Mouse (Mus musculus) olfactory bulb, adult 2 months (tissue): ENCODE measurements around the gene Slc22a16.

ENCODE experiments used
- CTCF ChIP-seq: fragments of 200-500 bp; IDR thresholded peaks from 2 replicates; pipeline ENCODE4 v1.5.1; 2012; ENCODE audit warnings: low read depth, mild to moderate bottlenecking, low read length, moderate library complexity; ENCODE audit not compliant: insufficient read depth
- POLR2A ChIP-seq: fragments of 200-500 bp; IDR thresholded peaks from 2 replicates; pipeline ENCODE4 v1.6.1; 2012; ENCODE audit warnings: mild to moderate bottlenecking, low read depth, low read length, moderate library complexity; ENCODE audit not compliant: insufficient read depth

DNA sequence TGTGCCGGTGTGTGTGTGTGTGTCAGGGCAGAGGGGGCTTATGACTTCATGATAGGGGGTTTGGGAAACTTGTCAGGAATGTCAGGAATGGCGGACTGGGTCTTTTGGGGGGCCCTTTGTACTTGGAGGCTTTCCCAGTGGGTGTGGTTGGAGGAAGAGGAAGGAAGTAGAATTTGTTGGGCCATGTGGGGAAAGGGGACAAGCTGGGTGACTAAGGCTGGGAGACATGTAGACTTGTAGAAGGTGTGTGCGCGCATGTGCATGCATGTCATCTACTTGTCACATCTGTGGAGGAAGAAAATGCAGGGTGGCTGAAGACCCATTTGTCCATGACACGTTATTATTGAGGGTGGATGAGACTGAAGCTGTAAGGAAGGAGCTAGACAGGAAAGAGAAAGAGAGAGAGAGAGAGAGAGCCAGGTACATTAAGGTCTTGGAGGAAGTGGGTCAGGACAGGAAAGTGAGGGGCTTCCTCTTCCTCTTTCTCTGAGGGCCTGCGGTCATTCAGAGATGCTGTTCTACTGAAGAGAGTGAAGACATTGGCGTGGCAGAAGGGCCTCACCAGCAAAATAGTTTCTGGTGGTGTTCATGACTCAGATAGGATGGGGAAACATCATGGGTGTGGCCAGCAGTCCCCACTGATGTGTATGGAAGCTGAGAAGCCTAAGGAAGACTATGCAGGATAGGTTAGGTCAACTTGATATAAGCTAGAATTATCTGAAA is 5.9 kb downstream of the Slc22a16 start:
- no peak for TF ChIP-seq CTCF
- no peak for TF ChIP-seq POLR2A
